Mouse (Mus musculus): ENCODE measurements around the gene Cyp39a1.

DNA sequence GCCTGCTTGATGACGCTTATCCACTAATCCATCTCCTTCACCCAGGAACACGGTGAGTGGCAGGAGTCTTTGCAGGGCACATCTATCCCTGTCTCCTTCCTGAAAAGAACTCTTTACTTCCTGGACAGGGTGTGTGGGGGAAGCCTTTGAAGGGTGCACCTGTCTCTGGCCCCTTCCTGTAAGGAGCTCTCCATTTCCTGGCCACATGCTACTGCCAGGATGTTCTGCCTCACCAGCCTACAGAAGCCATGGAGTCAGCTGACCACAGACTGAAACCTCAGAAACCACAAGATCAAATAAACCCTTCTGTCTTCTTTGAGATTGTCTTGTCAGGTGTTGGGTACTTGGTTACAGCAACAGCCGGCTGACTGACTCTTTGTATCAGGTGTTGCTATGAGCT, 22.1 kb upstream of the Cyp39a1 start:
- no peak for TF ChIP-seq POLR2A (IDR thresholded peaks at IDR 0.05; ENCODE audit: insufficient read length, low read depth)
- no peak for TF ChIP-seq POLR2AphosphoS2 (IDR thresholded peaks at IDR 0.05; ENCODE audit: insufficient read length, low read depth)
- peak in 2 of 3 experiments; percentile 26 to 32 for TF ChIP-seq MYOD1 (IDR thresholded peaks at IDR 0.05; ENCODE audit: control insufficient read depth in 1 of 3, insufficient read length in 2 of 3, low read depth in 2 of 3)
- TF ChIP-seq TCF12 (IDR thresholded peaks at IDR 0.05; ENCODE audit: insufficient read depth, poor library complexity, severe bottlenecking), result no peak
- no peak for TF ChIP-seq CEBPB (IDR thresholded peaks at IDR 0.05; ENCODE audit: insufficient read depth, poor library complexity, severe bottlenecking)
- no peak for TF ChIP-seq TCF3 (IDR thresholded peaks at IDR 0.05; ENCODE audit: insufficient read length, low read depth)
- TF ChIP-seq SRF (IDR thresholded peaks at IDR 0.05; ENCODE audit: control insufficient read depth, insufficient read length, low read depth), result no peak
- no peak for TF ChIP-seq USF1 (IDR thresholded peaks at IDR 0.05; ENCODE audit: low read depth)
- TF ChIP-seq MAX (IDR thresholded peaks at IDR 0.05; ENCODE audit: low read depth), result no peak
- no peak for TF ChIP-seq E2F4 (IDR thresholded peaks at IDR 0.05; ENCODE audit: insufficient read depth)
- TF ChIP-seq MYOG (IDR thresholded peaks at IDR 0.05; ENCODE audit: control insufficient read depth in 1 of 3, insufficient read depth in 1 of 3, insufficient read length in 2 of 3, low read depth in 2 of 3), result peak in 1 of 3 experiments; percentile 35
